Mouse (Mus musculus) neural tube, embryonic 11.5 days (tissue): ENCODE measurements around the gene Ssc5d. TPM values are rescaled to one million over a fixed set of nuclear protein-coding genes. Genes with fewer than 3 reads are reported as not detected.
A peak's percentile ranks its signal among the peaks of the same experiment; 100 is the strongest.

Experiments
- ATAC-seq: fragments of 200-750 bp; cut with Nextera tagmentation; 2 replicates; pipeline ENCODE4 v1.8.0; 2017; ENCODE audit warnings: moderate number of reproducible peaks, mild to moderate bottlenecking, moderate TSS enrichment, moderate library complexity; ENCODE audit not compliant: insufficient read depth, low FRiP score, low TSS enrichment
- DNase-seq: peaks from one replicate; pipeline ENCODE4 v3.0.0-alpha.2; 2015; ENCODE audit warnings: low spot score
- H3K27ac ChIP-seq: fragments of 300-500 bp; sonication (generic); 2 replicates; pipeline ENCODE4 v1.5.1; 2014; ENCODE audit warnings: low read depth, mild to moderate bottlenecking, low read length
- H3K27me3 ChIP-seq: fragments of 300-500 bp; sonication (generic); 2 replicates; pipeline ENCODE4 v1.6.1; 2014; ENCODE audit warnings: mild to moderate bottlenecking, low read length, mixed read lengths; ENCODE audit not compliant: control insufficient read depth, insufficient read depth
- H3K36me3 ChIP-seq: fragments of 300-500 bp; sonication (generic); 2 replicates; pipeline ENCODE4 v1.6.1; 2014; ENCODE audit warnings: mild to moderate bottlenecking, low read length, moderate library complexity, mixed read lengths; ENCODE audit not compliant: control insufficient read depth, insufficient read depth
- H3K4me1 ChIP-seq: fragments of 300-500 bp; sonication (generic); 2 replicates; pipeline ENCODE4 v1.6.1; 2014; ENCODE audit warnings: low read length, mixed read lengths; ENCODE audit not compliant: control insufficient read depth, insufficient read depth
- H3K4me2 ChIP-seq: fragments of 300-500 bp; sonication (generic); 2 replicates; pipeline ENCODE4 v1.6.1; 2014; ENCODE audit warnings: low read depth, mild to moderate bottlenecking, moderate library complexity
- H3K4me3 ChIP-seq: fragments of 300-500 bp; sonication (generic); 2 replicates; pipeline ENCODE4 v1.5.1; 2014; ENCODE audit warnings: low read depth, low read length
- H3K9ac ChIP-seq: fragments of 300-500 bp; sonication (generic); 2 replicates; pipeline ENCODE4 v1.6.1; 2014; ENCODE audit warnings: mild to moderate bottlenecking, low read length
- H3K9me3 ChIP-seq: fragments of 300-500 bp; sonication (generic); 2 replicates; pipeline ENCODE4 v1.6.1; 2016; ENCODE audit warnings: low read length; ENCODE audit not compliant: control insufficient read depth
- WGBS: fragments of 180-500 bp; shearing (Covaris S2); extraction: QIAGEN DNeasy Blood & Tissue Kit; methylation state at CpG from one replicate; pipeline ENCODE4 v1.1.7; 2014; 5-methylcytosine and 5-hydroxymethylcytosine counted together
- polyA plus RNA-seq: library from polyadenylated mRNA; unstranded; fragments of >200 nt; fragmentation: Nextera tagmentation; extraction: Ambion mirVana; gene quantifications from 2 replicates; pipeline ENCODE4 v1.2.1, GENCODE M21; 2014

The Ssc5d gene
- polyA plus RNA-seq, 1 experiment from 2014 or later, result 3.3 TPM

DNA sequence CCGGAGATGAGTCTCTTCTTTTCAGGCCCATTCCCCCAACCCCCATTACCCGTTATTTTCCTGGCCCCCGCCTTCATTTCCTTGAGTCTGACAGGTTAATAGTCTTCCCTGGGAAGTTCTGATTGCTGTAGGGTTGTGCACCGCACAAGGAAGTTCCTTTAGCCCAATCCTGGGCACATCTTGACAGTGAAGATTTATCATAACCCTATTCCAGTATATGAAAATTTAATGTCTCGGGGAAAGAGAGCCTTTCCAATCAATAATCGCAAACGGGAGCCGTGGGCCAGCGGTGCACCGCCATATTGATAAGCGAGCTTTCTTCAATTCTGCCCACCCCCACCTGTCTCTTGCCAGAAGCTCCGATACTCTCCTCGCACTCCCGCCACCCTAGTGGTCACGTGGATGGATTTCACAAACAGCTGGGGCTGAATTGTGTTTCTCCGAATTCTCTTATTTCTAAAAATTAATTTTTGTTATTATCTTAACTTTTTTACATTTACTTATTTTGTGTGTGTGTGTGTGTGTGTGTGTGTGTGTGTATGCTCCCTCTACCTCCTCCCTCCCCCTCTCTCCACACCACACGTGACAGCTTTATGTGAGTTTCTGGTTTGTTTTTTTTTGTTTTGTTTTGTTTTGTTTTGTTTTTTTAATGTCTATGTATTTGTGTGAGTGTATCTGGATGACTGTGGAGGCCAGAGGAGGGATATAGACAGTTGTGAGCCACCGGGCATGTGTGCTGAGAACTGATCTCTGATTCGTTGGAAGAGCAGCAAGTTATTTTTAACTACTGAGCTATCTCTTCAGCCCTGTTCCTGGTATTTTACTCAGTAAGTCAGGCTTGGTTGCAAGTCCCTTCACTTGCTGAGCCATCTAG, 25.7 kb upstream of the Ssc5d start:
- H3K4me1 ChIP-seq, result no peaks in the 10 kb centered on the region
- WGBS, result 7% methylated on average over 19 of the region's 19 CpGs
- peaks cover 4% of the 10 kb centered on the region; the same call in 1 of the 2 replicates for H3K9me3 ChIP-seq
- peak overlapping the region; percentile 6; the same call in 1 of the 2 replicates for H3K4me3 ChIP-seq
- H3K27me3 ChIP-seq, result no peaks in the 10 kb centered on the region
- no peak overlapping the region for H3K27ac ChIP-seq
- DNase-seq (no peak), ATAC-seq (peak; percentile 38; the same call in 1 of the 2 replicates)
- peak overlapping the region; percentile 38 for H3K4me2 ChIP-seq
- H3K9ac ChIP-seq, result no peak overlapping the region; the same call in 1 of the 2 replicates
- H3K36me3 ChIP-seq, result no peaks in the 10 kb centered on the region

DNA sequence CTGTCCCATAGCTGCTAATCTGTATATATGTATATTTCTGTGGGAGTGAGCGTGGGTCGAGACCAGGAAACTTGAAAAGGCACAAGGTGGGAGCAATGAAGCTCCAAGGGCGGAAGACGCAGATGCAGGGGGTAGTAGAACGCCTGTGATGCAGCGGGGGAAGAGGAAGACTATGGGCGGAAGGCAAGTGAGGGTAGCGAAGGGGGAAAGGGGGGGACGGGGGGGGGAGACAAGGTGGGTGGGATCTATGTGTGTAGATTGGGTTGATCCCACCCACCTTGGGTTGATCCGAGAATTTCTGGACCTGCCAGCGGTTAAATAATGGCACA, 25.1 kb upstream of the Ssc5d start:
- Histone ChIP-seq H3K4me3 (no peak overlapping the region), H3K27ac (no peak overlapping the region), H3K36me3 (no peaks in the 10 kb centered on the region), H3K9ac (no peak overlapping the region), H3K27me3 (no peaks in the 10 kb centered on the region), H3K9me3 (peaks cover 4% of the 10 kb centered on the region; the same call in 1 of the 2 replicates), H3K4me1 (no peaks in the 10 kb centered on the region), H3K4me2 (0 out of 2 replicates have a peak overlapping the region, but pooled peaks have one; percentile 6)
- WGBS, result 32% methylated on average over 11 of the region's 11 CpGs
- no peak for ATAC-seq
- no peak for DNase-seq

DNA sequence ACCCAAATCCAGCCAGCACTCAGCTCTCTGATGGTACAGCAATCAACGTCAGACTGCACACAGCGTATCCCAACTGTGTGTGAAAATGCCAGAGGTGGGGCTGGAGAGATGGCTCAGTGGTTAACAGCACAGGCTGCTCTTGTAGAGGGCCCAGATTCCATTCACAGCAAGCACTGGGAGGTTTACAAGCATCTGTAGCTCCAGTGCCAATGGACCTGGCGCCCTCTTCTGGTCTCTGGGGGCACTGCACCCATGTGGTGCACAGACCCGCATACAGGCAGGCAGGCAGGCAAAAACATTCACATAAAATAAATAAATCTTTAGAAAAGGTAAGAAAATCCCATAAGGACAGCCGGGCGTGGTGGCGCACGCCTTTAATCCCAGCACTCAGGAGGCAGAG, 24.4 kb upstream of the Ssc5d start:
- H3K9ac ChIP-seq, result no peak overlapping the region
- H3K27me3 ChIP-seq, result no peaks in the 10 kb centered on the region
- ATAC-seq (no peak), DNase-seq (no peak)
- H3K4me2 ChIP-seq, result no peak overlapping the region
- H3K27ac ChIP-seq, result no peak overlapping the region
- no peak overlapping the region for H3K4me3 ChIP-seq
- no peaks in the 10 kb centered on the region for H3K4me1 ChIP-seq
- peaks cover 4% of the 10 kb centered on the region; the same call in 1 of the 2 replicates for H3K9me3 ChIP-seq
- 54% methylated on average over 8 of the region's 8 CpGs for WGBS
- H3K36me3 ChIP-seq, result no peaks in the 10 kb centered on the region

DNA sequence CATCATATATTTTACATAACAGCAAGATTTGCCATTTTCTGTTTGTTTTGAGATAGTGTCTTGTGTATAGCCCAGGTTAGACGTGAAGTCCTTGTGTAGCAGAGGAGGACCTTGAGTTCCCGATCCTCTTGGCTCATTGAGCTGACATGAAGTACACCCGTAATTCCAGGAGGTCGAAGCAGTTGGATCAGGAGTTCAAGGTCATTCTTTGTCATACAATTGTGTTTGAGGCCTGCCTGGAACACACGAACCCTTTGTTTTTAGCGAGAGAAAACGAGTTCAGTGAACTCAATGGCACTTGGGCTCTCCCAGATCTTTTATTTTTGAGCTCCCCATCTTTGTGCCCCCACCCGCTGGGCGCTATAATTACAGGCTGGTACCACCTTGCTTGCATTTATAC, 23.2 kb upstream of the Ssc5d start:
- H3K4me1 ChIP-seq, result no peaks in the 10 kb centered on the region
- no peak overlapping the region for H3K4me3 ChIP-seq
- WGBS, result 86% methylated on average over 9 of the region's 9 CpGs
- no peak overlapping the region for H3K9ac ChIP-seq
- peaks cover 4% of the 10 kb centered on the region; the same call in 1 of the 2 replicates for H3K9me3 ChIP-seq
- no peak for ATAC-seq
- H3K27me3 ChIP-seq, result no peaks in the 10 kb centered on the region
- DNase-seq, result no peak
- no peak overlapping the region for H3K27ac ChIP-seq
- no peak overlapping the region for H3K4me2 ChIP-seq
- no peaks in the 10 kb centered on the region for H3K36me3 ChIP-seq

DNA sequence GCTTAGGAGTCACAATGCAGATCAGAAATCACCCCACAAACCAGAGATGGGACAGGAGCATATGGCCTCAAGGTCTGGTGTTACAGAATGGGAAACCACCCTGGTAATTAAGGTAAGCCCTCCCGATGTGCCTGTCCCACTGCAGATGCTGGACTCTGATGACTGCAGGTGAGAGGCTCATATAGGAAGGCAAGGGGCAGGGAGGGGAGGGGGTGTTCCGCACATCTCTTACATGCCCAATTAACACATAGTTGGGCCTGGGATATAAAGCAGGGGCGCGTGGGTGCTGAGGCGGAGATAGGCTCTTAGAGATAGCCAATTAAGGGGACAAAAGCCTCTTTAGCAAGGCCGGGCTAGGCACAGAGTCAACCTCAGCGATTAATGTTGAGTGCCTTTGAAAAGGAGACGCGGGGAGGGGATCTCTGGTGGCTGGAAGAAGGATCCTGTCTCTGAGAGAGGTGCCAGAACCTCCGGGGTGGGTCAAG, 19.1 kb upstream of the Ssc5d start, which contains the start of gene Gm36210:
Gene Gm36210 (minus strand): TSS at position 51 of the 485 bp plus-strand sequence.
- Histone ChIP-seq H3K9ac (no peak within 1 kb of the TSS), H3K27ac (no peak within 1 kb of the TSS), H3K36me3 (no peaks in the 10 kb centered on the region), H3K4me2 (no peak within 1 kb of the TSS), H3K9me3 (no peaks in the 10 kb centered on the region), H3K4me1 (no peaks in the 10 kb centered on the region), H3K4me3 (no peak within 1 kb of the TSS), H3K27me3 (no peaks in the 10 kb centered on the region; the same call in 1 of the 2 replicates)
- DNase-seq (no peak), ATAC-seq (no peak)
- WGBS, result 50% methylated on average over 10 of the region's 10 CpGs

DNA sequence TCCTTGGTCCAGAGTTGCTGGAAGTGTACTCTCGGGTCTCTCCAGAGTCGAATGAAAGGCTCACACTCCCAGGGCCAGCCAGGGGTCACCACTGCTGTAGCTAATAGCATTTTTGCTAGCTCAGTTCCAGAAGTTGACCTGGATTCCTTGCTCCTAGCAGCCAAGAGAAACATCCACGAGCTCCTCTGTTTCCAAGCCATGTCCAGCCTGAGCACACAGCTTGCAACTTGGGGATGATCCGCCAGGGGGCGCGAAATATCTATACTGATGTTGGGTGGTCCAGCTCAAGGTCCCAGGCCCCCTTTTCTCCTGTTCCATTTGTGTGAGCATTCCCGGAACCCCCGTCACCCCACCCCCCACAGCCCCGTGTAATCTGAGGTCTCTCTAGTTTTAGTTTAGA, 14.0 kb upstream of the Ssc5d start:
- no peak overlapping the region for H3K27ac ChIP-seq
- H3K9me3 ChIP-seq, result no peaks in the 10 kb centered on the region
- WGBS, result 38% methylated on average over 9 of the region's 9 CpGs
- H3K36me3 ChIP-seq, result no peaks in the 10 kb centered on the region
- H3K9ac ChIP-seq, result no peak overlapping the region
- H3K4me2 ChIP-seq, result no peak overlapping the region
- peaks cover 11% of the 10 kb centered on the region for H3K4me1 ChIP-seq
- DNase-seq, result peak; percentile 76
- H3K4me3 ChIP-seq, result no peak overlapping the region
- no peak for ATAC-seq
- H3K27me3 ChIP-seq, result no peaks in the 10 kb centered on the region; the same call in 1 of the 2 replicates

DNA sequence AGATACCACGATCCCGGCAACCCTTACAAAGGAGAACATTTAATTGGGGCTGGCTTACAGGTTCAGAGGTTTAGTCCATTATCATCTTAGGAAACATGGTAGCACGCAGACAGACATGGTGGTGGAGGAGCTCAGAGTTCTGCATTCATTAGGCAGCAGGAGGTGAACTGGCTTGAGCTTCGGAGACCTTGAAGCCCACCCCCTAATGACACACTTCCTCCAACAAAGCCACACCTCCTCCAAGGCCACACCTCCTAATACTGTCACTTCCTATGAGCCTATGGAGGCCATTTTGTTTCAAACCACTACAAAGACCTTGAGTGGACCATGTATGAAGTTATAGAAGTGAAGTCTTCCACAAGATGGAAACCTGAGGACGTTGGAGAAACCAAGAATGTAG, 13.3 kb upstream of the Ssc5d start:
- ATAC-seq (no peak), DNase-seq (no peak)
- 69% methylated on average over 5 of the region's 5 CpGs for WGBS

DNA sequence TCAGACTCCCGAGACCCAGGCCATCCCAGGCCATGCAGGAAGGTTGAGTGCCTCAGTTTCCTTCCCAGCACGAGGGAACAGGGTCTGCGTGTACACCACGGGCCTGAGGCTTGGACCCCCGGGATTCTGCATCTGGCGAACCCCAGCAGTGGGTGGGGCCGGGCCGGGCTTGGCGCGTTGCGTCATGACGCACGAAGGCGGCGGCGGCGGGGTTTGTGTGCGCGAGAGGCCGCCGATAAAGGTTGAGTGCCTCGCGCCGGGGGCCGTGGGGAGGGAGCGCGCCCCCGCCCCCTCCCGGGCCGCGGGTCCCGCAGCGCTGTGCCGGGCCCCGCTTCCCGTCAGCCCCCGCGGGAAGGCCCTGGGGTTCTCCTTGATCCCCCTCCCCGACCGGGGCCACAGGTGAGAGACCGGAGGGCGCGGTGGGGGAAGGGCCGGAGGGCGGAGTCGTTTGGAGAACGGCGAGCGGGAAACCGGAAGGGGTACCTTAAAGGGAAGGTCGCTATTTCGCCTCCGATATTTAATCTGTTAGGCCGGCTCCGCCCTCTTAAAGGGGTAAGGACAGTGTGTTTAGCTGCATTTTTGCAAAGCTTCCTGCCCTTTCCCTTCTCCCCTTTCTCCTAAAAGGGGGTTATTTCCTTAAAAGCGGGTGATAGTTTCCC, 10.4 kb upstream of the Ssc5d start, which contains the start of gene Zfp628:
Gene Zfp628 (plus strand): TSS at position 211 of the 659 bp plus-strand sequence.
- Histone ChIP-seq H3K4me2 (peak within 1 kb of the TSS; percentile 62), H3K9me3 (no peaks in the 10 kb centered on the region), H3K27ac (peak within 1 kb of the TSS; percentile 96), H3K27me3 (no peaks in the 10 kb centered on the region; the same call in 1 of the 2 replicates), H3K9ac (peak within 1 kb of the TSS; percentile 94), H3K36me3 (peaks cover 14% of the 10 kb centered on the region), H3K4me3 (peak within 1 kb of the TSS; percentile 74), H3K4me1 (peaks cover 16% of the 10 kb centered on the region)
- peak; percentile 87 for ATAC-seq
- under 1% methylated on average over 50 of the region's 56 CpGs for WGBS
- DNase-seq, result peak; percentile 93

More for the DNA sequence above, 13.3 kb upstream of the Ssc5d start:
- Histone ChIP-seq H3K4me1 (peaks cover 16% of the 10 kb centered on the region), H3K9ac (no peak overlapping the region), H3K27ac (no peak overlapping the region), H3K4me3 (no peak overlapping the region), H3K4me2 (no peak overlapping the region), H3K27me3 (no peaks in the 10 kb centered on the region; the same call in 1 of the 2 replicates), H3K9me3 (no peaks in the 10 kb centered on the region), H3K36me3 (no peaks in the 10 kb centered on the region)
